Mouse (Mus musculus) natural killer cell, adult 2 months (primary cell): ENCODE data around the gene Teddm1b.
"Not testable (repeated sequence)": the region's sequence is repeated elsewhere in the genome, so short reads cannot be mapped to it uniquely, and the experiment has no call there.

ENCODE experiments used
- DNase-seq, 2 experiments: peaks; one replicate each; pipeline ENCODE4 v3.0.0; 2022; ENCODE audit warnings: low spot score in 2 of 2

Teddm1b gene

GRCm38 (mm10) chr1:153874045-153874444, at the start of gene Teddm1b:
Teddm1b (plus strand) TSS chr1:153874345.
- no peak for DNase-seq

- no peak for DNase-seq
Measured at GRCm38 (mm10) chr1:153830746-153831145, 43.4 kb upstream of the Teddm1b start.

- DNase-seq, result no peak
Measured at GRCm38 (mm10) chr1:153836036-153836435, 38.1 kb upstream of the Teddm1b start.

- DNase-seq, result no peak
Measured at GRCm38 (mm10) chr1:153842121-153842740, 31.9 kb upstream of the Teddm1b start.

- no peak for DNase-seq
Measured at GRCm38 (mm10) chr1:153844042-153844441, 30.1 kb upstream of the Teddm1b start, which contains the start of gene Rgsl1. Rgsl1 (minus strand) TSS chr1:153844142.

GRCm38 (mm10) chr1:153846420-153846819, 27.7 kb upstream of the Teddm1b start:
- DNase-seq, result no peak

- no peak for DNase-seq
Measured at GRCm38 (mm10) chr1:153846867-153847266, 27.3 kb upstream of the Teddm1b start.

GRCm38 (mm10) chr1:153852696-153853095, 21.4 kb upstream of the Teddm1b start:
- DNase-seq, result not testable (repeated sequence)

GRCm38 (mm10) chr1:153855946-153856345, 18.2 kb upstream of the Teddm1b start:
- no peak for DNase-seq

- DNase-seq, result not testable (repeated sequence)
Measured at GRCm38 (mm10) chr1:153880391-153880790, 6.2 kb downstream of the Teddm1b start.

GRCm38 (mm10) chr1:153886024-153886633, 12.0 kb downstream of the Teddm1b start:
- no peak for DNase-seq

- no peak for DNase-seq
Measured at GRCm38 (mm10) chr1:153890121-153890520, 16.0 kb downstream of the Teddm1b start.

GRCm38 (mm10) chr1:153891442-153891841, 17.3 kb downstream of the Teddm1b start, which contains the start of gene Teddm1a:
Teddm1a (plus strand) TSS chr1:153891742.
- no peak for DNase-seq

- DNase-seq, result no peak
Measured at GRCm38 (mm10) chr1:153893746-153894145, 19.6 kb downstream of the Teddm1b start.

GRCm38 (mm10) chr1:153894201-153894893, 20.2 kb downstream of the Teddm1b start:
- DNase-seq, result no peak

- peak; percentile 60 to 71 for DNase-seq
Measured at GRCm38 (mm10) chr1:153894979-153895378, 20.8 kb downstream of the Teddm1b start.

GRCm38 (mm10) chr1:153897196-153897595, 23.1 kb downstream of the Teddm1b start:
- DNase-seq, result no peak

- no peak for DNase-seq
Measured at GRCm38 (mm10) chr1:153898989-153899730, 25.0 kb downstream of the Teddm1b start.

- DNase-seq, result peak; percentile 93 to 95
Measured at GRCm38 (mm10) chr1:153899731-153900380, 25.7 kb downstream of the Teddm1b start, which contains the start of the genes Glul and Teddm2. Glul (plus strand) TSS chr1:153899944. Teddm2 (minus strand) TSS chr1:153900228.

- peak in 1 of 2 experiments; percentile 21 for DNase-seq
Measured at GRCm38 (mm10) chr1:153900381-153900780, 26.2 kb downstream of the Teddm1b start.
